Mouse (Mus musculus) MEL (cell line): ENCODE measurements around the gene Ppm1d. TPM values are rescaled to one million over a fixed set of nuclear protein-coding genes. Genes with fewer than 3 reads are reported as not detected.

ENCODE experiments used
- DNase-seq: peaks from one replicate; pipeline ENCODE4 v3.0.0; 2011; ENCODE audit warnings: low read depth, low spot score
- H3K27ac ChIP-seq: 2 replicates; pipeline ENCODE4 v1.5.1; 2012; ENCODE audit warnings: low read depth, mild to moderate bottlenecking, control low read depth, low read length, moderate library complexity; ENCODE audit not compliant: control insufficient read depth
- H3K27me3 ChIP-seq, 2 experiments: fragments of 150-350 bp in 1 of 2; sonication (generic) in 1 of 2; 2 replicates each; pipeline ENCODE4 v1.6.1; 2012; ENCODE audit warnings: low read length in 2 of 2, mild to moderate bottlenecking in 2 of 2, improper control_type of control experiment in 1 of 2, moderate library complexity in 1 of 2; ENCODE audit not compliant: insufficient read depth in 2 of 2, control insufficient read depth in 1 of 2
- H3K36me3 ChIP-seq, 2 experiments: 2 replicates each; pipeline ENCODE4 v1.6.1; 2012 to 2014; ENCODE audit warnings: low read length in 2 of 2, improper control_type of control experiment in 1 of 2, inconsistent platforms in 1 of 2, mild to moderate bottlenecking in 1 of 2; ENCODE audit not compliant: insufficient read depth in 2 of 2, control insufficient read depth in 1 of 2
- H3K4me1 ChIP-seq, 2 experiments: fragments of 150-350 bp in 1 of 2; sonication (generic) in 1 of 2; 2 replicates each; pipeline ENCODE4 v1.6.1; 2012; ENCODE audit warnings: low read length in 2 of 2, improper control_type of control experiment in 1 of 2, mild to moderate bottlenecking in 1 of 2; ENCODE audit not compliant: insufficient read depth in 2 of 2, control insufficient read depth in 1 of 2
- H3K4me3 ChIP-seq, 2 experiments: fragments of 150-350 bp in 1 of 2; sonication (generic) in 1 of 2; 2 replicates each; pipeline ENCODE4 v1.5.1; 2012; ENCODE audit warnings: low read depth in 2 of 2, low read length in 2 of 2, mild to moderate bottlenecking in 2 of 2, moderate library complexity in 2 of 2, control low read depth in 1 of 2, improper control_type of control experiment in 1 of 2; ENCODE audit not compliant: control insufficient read depth in 1 of 2, insufficient read depth in 1 of 2
- H3K79me2 ChIP-seq: 2 replicates; pipeline ENCODE4 v1.6.1; 2012; ENCODE audit warnings: mild to moderate bottlenecking, low read length, moderate library complexity; ENCODE audit not compliant: control insufficient read depth, poor library complexity, insufficient read depth
- H3K9ac ChIP-seq: 2 replicates; pipeline ENCODE4 v1.6.1; 2012; ENCODE audit warnings: low read depth, mild to moderate bottlenecking, control low read depth, low read length, moderate library complexity; ENCODE audit not compliant: control insufficient read depth, poor library complexity, severe bottlenecking
- H3K9me3 ChIP-seq: fragments of 150-350 bp; sonication (generic); replicated peaks from 2 replicates; pipeline ENCODE4 v1.6.1; 2012; ENCODE audit warnings: mild to moderate bottlenecking, low read length, improper control_type of control experiment, moderate library complexity; ENCODE audit not compliant: insufficient read depth
- BHLHE40 ChIP-seq: IDR thresholded peaks from 2 replicates; pipeline ENCODE4 v1.6.1; 2012; ENCODE audit warnings: low read depth, mild to moderate bottlenecking, inconsistent platforms, low read length, improper control_type of control experiment, borderline replicate concordance
- CHD2 ChIP-seq: IDR thresholded peaks from 2 replicates; pipeline ENCODE4 v1.6.1; 2011; ENCODE audit warnings: low read length, improper control_type of control experiment
- E2F4 ChIP-seq: IDR thresholded peaks from 2 replicates; pipeline ENCODE4 v1.6.1; 2011; ENCODE audit warnings: low read depth, low read length, improper control_type of control experiment, borderline replicate concordance
- EP300 ChIP-seq, 2 experiments: IDR thresholded peaks; 2 replicates each; pipeline ENCODE4 v1.6.1; 2011; ENCODE audit warnings: improper control_type of control experiment in 2 of 2, low read length in 2 of 2, low read depth in 1 of 2, mild to moderate bottlenecking in 1 of 2
- ETS1 ChIP-seq: IDR thresholded peaks from 2 replicates; pipeline ENCODE4 v1.6.1; 2012; ENCODE audit warnings: low read depth, mild to moderate bottlenecking, inconsistent platforms, low read length, improper control_type of control experiment, moderate library complexity
- GATA1 ChIP-seq: IDR thresholded peaks from 2 replicates; pipeline ENCODE4 v1.6.1; 2011; ENCODE audit warnings: low read depth, low read length, improper control_type of control experiment
- JUND ChIP-seq: IDR thresholded peaks from 2 replicates; pipeline ENCODE4 v1.6.1; 2011; ENCODE audit warnings: low read depth, mild to moderate bottlenecking, improper control_type of control experiment, low read length
- MAFK ChIP-seq: IDR thresholded peaks from 2 replicates; pipeline ENCODE4 v1.6.1; 2011; ENCODE audit warnings: low read depth, mild to moderate bottlenecking, low read length, improper control_type of control experiment, borderline replicate concordance
- MAZ ChIP-seq: IDR thresholded peaks from 2 replicates; pipeline ENCODE4 v1.6.1; 2012; ENCODE audit warnings: low read depth, mild to moderate bottlenecking, inconsistent platforms, low read length, improper control_type of control experiment
- MYB ChIP-seq: IDR thresholded peaks from 2 replicates; pipeline ENCODE4 v1.6.1; 2011; ENCODE audit warnings: mild to moderate bottlenecking, low read depth, low read length, improper control_type of control experiment
- POLR2AphosphoS2 ChIP-seq: IDR thresholded peaks from 2 replicates; pipeline ENCODE4 v1.6.1; 2011; ENCODE audit warnings: low read length, improper control_type of control experiment
- POLR2AphosphoS5 ChIP-seq: IDR thresholded peaks from 2 replicates; pipeline ENCODE4 v1.6.1; 2012; ENCODE audit warnings: low read depth, borderline replicate concordance, mild to moderate bottlenecking, inconsistent platforms, low read length, moderate library complexity, mixed read lengths
- RAD21 ChIP-seq: IDR thresholded peaks from 2 replicates; pipeline ENCODE4 v1.6.1; 2011; ENCODE audit warnings: mild to moderate bottlenecking, low read depth, low read length, improper control_type of control experiment
- RCOR1 ChIP-seq: IDR thresholded peaks from 2 replicates; pipeline ENCODE4 v1.6.1; 2012; ENCODE audit warnings: low read depth, mild to moderate bottlenecking, inconsistent platforms, low read length, improper control_type of control experiment
- TBP ChIP-seq: IDR thresholded peaks from 2 replicates; pipeline ENCODE4 v1.8.0; 2011; ENCODE audit warnings: low read depth, low read length, improper control_type of control experiment
- TCF12 ChIP-seq: IDR thresholded peaks from 2 replicates; pipeline ENCODE4 v1.6.1; 2014; ENCODE audit warnings: low read depth, mild to moderate bottlenecking, inconsistent platforms, low read length, improper control_type of control experiment, moderate library complexity
- ZKSCAN1 ChIP-seq: IDR thresholded peaks from 2 replicates; pipeline ENCODE4 v1.6.1; 2012; ENCODE audit warnings: low read depth, mild to moderate bottlenecking, inconsistent platforms, low read length, improper control_type of control experiment, moderate library complexity
- ZNF384 ChIP-seq: IDR thresholded peaks from 2 replicates; pipeline ENCODE4 v1.6.1; 2012; ENCODE audit warnings: low read depth, mild to moderate bottlenecking, inconsistent platforms, low read length, improper control_type of control experiment
- polyA plus RNA-seq, 2 experiments: library from polyadenylated mRNA; stranded (reverse) in 1 of 2; unstranded in 1 of 2; fragments of >175 nt in 1 of 2; fragments of >200 nt in 1 of 2; gene quantifications; 2 replicates each; pipeline versions ENCODE4 v1.2.1 to v1.2.4; 2012; ENCODE audit warnings: low replicate concordance in 2 of 2, low read depth in 1 of 2; ENCODE audit not compliant: insufficient read length in 2 of 2, insufficient read depth in 1 of 2, missing spikeins in 1 of 2
- total RNA-seq: library from RNA; depleted of rRNA; stranded (reverse); fragments of 300-350 nt; gene quantifications from 2 replicates; pipeline ENCODE4 v1.2.3, GENCODE M21; 2012

The Ppm1d gene
- total and polyA plus RNA-seq, 3 experiments, result 13.3 to 15.5 TPM; not detected in 1

- H3K9ac ChIP-seq, result no peak overlapping the region
- no peak for TF ChIP-seq MAFK
- peak; percentile 83; the same call in 1 of the 2 replicates for TF ChIP-seq ZNF384
- no peak for TF ChIP-seq POLR2AphosphoS5
- TF ChIP-seq GATA1, result peak; percentile 59; the same call in 1 of the 2 replicates
- no peak for TF ChIP-seq POLR2AphosphoS2
- no peak for TF ChIP-seq JUND
- peak; percentile 78 for TF ChIP-seq RCOR1
- TF ChIP-seq ETS1, result 0 out of 2 replicates have a peak, but pooled peaks have one; percentile 21
- TF ChIP-seq TCF12, result peak; percentile 13; the same call in 1 of the 2 replicates
- TF ChIP-seq TBP, result 0 out of 2 replicates have a peak, but pooled peaks have one; percentile 35
- H3K27ac ChIP-seq, result no peak overlapping the region
- H3K79me2 ChIP-seq, result no peaks in the 10 kb centered on the region
- H3K27me3 ChIP-seq, result no peaks in the 10 kb centered on the region
- peak; percentile 63 for DNase-seq
- peaks cover 7 to 30% of the 10 kb centered on the region in 2 experiments for H3K4me1 ChIP-seq
- H3K9me3 ChIP-seq, result no peaks in the 10 kb centered on the region
- no peak overlapping the region for H3K4me3 ChIP-seq
- peaks cover 0 to 8% of the 10 kb centered on the region in 2 experiments; a peak in 2 of 4 replicates for H3K36me3 ChIP-seq
These were observed 9.9 kb upstream of the Ppm1d start for GRCm38 (mm10) chr11:85301161-85301560.

DNA sequence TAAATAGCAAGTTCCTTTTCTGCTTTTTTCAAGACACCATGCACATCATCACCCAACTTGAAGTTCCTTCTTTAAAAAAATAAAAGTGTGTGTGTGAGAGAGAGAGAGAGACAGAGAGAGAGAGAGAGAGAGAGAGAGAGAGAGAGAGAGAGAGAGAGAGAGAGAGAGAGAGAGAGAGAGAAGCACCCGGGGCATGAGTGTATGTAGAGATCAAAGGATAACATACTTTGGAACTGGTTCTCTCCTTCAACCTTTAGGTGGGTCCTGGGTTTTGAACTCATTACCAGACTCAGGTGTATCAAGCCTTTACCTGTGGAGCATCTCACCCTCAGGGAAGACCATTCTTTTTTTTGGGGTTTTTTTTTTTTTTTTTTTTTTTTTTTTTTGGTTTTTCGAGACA lies 9.2 kb upstream of the Ppm1d start:
- Histone ChIP-seq H3K27ac (no peak overlapping the region), H3K27me3 (no peaks in the 10 kb centered on the region), H3K79me2 (no peaks in the 10 kb centered on the region), H3K4me3 (no peak overlapping the region), H3K36me3 (peaks cover 0 to 11% of the 10 kb centered on the region in 2 experiments; a peak in 2 of 4 replicates), H3K9me3 (no peaks in the 10 kb centered on the region), H3K9ac (no peak overlapping the region), H3K4me1 (peaks cover 7 to 36% of the 10 kb centered on the region in 2 experiments)
- TF ChIP-seq ZKSCAN1 (no peak), ZNF384 (peak; percentile 52), JUND (peak; percentile 81; the same call in 1 of the 2 replicates)
- DNase-seq, result no peak

DNA sequence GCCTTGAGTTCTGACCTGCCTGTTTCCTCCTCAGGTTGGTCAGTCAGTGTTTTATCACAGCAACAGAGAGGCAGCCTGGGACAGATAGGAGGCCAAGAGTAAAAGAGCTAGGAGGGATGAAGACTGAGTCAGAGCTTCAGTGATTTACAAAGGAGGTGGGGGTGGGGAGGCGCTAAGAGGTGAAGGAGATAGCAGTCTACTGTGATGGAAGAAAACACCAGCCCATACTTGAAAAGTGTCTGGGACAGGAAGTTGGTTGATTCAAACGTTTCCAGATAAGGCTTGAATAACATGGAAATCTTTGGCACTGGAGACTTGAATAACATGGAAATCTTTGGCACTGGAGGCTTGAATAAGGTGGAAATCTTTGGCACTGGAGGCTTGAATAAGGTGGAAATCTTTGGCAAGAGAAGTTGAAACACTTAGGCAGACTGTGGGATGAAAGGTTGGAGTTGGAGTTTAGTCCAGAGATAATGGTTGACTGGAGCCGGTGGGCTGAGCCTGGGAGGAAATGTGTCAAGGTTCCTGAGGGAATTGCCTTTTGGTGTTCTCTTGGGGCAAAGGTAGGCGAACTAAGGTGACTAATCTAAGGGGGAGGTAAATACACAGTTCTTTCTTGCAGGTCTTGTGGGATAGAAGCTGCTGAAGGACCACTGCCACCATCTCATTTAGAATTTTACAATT lies 4.3 kb upstream of the Ppm1d start:
- no peak for TF ChIP-seq MAZ
- TF ChIP-seq EP300 (IDR thresholded peaks at IDR 0.05; ENCODE audit: low read depth in 1 of 2, low read length in 2 of 2), result peak in 1 of 2 experiments; percentile 53; a peak in 1 of 4 replicates
- TF ChIP-seq CHD2, result no peak
- peak; percentile 80 for TF ChIP-seq RCOR1
- no peak for TF ChIP-seq RAD21
- TF ChIP-seq MYB, result no peak
- TF ChIP-seq E2F4, result no peak
- no peak for TF ChIP-seq ZNF384
- 0 out of 2 replicates have a peak, but pooled peaks have one; percentile 18 for TF ChIP-seq ETS1
- TF ChIP-seq BHLHE40, result no peak
- TF ChIP-seq GATA1, result peak; percentile 55
- no peak overlapping the region for H3K27ac ChIP-seq
- H3K27me3 ChIP-seq, result no peaks in the 10 kb centered on the region
- peaks cover 6% of the 10 kb centered on the region for H3K79me2 ChIP-seq
- no peaks in the 10 kb centered on the region for H3K9me3 ChIP-seq
- H3K36me3 ChIP-seq, result peaks cover 0 to 10% of the 10 kb centered on the region in 2 experiments; a peak in 2 of 4 replicates
- H3K4me3 ChIP-seq, result no peak overlapping the region
- peak; percentile 64 for DNase-seq
- no peak overlapping the region for H3K9ac ChIP-seq
- H3K4me1 ChIP-seq, result peaks cover 4 to 25% of the 10 kb centered on the region in 2 experiments; a peak in 3 of 4 replicates
